Mouse (Mus musculus) right cerebral cortex, postnatal 25 days (tissue): ENCODE data around the gene Castor1.

Experiments used
- DNase-seq: peaks from one replicate; pipeline ENCODE4 v3.0.0; 2022

Castor1 gene

GRCm38 (mm10) chr11:4207655-4208054 is 10.4 kb upstream of the Castor1 start:
- no peak for DNase-seq

GRCm38 (mm10) chr11:4209556-4209955 is 8.5 kb upstream of the Castor1 start:
- DNase-seq = no peak

- DNase-seq = no peak
These were observed 7.2 kb upstream of the Castor1 start for GRCm38 (mm10) chr11:4210786-4211185.

GRCm38 (mm10) chr11:4213107-4213506 is 4.9 kb upstream of the Castor1 start:
- no peak for DNase-seq

GRCm38 (mm10) chr11:4214572-4214971 is 3.5 kb upstream of the Castor1 start:
- no peak for DNase-seq

GRCm38 (mm10) chr11:4215061-4215460 is 3.0 kb upstream of the Castor1 start:
- DNase-seq = no peak

GRCm38 (mm10) chr11:4216248-4217000 is 1.6 kb upstream of the Castor1 start:
- no peak for DNase-seq

- DNase-seq = no peak
These were observed 612 bp downstream of the Castor1 start for GRCm38 (mm10) chr11:4218637-4219036.

- peak; percentile 67 for DNase-seq
These were observed 1.3 kb downstream of the Castor1 start for GRCm38 (mm10) chr11:4219317-4219751.

GRCm38 (mm10) chr11:4219908-4220307 is 1.9 kb downstream of the Castor1 start:
- no peak for DNase-seq

- peak; percentile 42 for DNase-seq
These were observed 2.7 kb downstream of the Castor1 start for GRCm38 (mm10) chr11:4220443-4221400.

GRCm38 (mm10) chr11:4222046-4222950 is 4.3 kb downstream of the Castor1 start:
- no peak for DNase-seq

GRCm38 (mm10) chr11:4223393-4224188 is 5.6 kb downstream of the Castor1 start:
- no peak for DNase-seq

GRCm38 (mm10) chr11:4224223-4224622 is 6.2 kb downstream of the Castor1 start:
- no peak for DNase-seq

GRCm38 (mm10) chr11:4226569-4227325 is 8.7 kb downstream of the Castor1 start:
- DNase-seq = no peak

- DNase-seq = no peak
These were observed 10.4 kb downstream of the Castor1 start for GRCm38 (mm10) chr11:4228463-4228862.

GRCm38 (mm10) chr11:4229841-4230240 is 11.8 kb downstream of the Castor1 start:
- DNase-seq = no peak

- DNase-seq = no peak
These were observed 13.4 kb downstream of the Castor1 start for GRCm38 (mm10) chr11:4231435-4231834.

- DNase-seq = no peak
These were observed 14.6 kb downstream of the Castor1 start for GRCm38 (mm10) chr11:4232644-4233043.

- no peak for DNase-seq
These were observed 17.1 kb downstream of the Castor1 start for GRCm38 (mm10) chr11:4235052-4235655.
